Mouse (Mus musculus): Measurements from ENCODE around the gene Ppfibp1. TPM values are rescaled to one million over a fixed set of nuclear protein-coding genes. Genes with fewer than 3 reads are reported as not detected.

The Ppfibp1 gene
- total RNA-seq, 2 experiments from 2014 or later, result 0.42 to 1.5 TPM

GRCm38 (mm10) chr6:146880296-146880695 lies 8.0 kb upstream of the Ppfibp1 start:
- no peak for ATAC-seq (replicated peaks; ENCODE audit: low FRiP score, poor library complexity, severe bottlenecking)

DNA sequence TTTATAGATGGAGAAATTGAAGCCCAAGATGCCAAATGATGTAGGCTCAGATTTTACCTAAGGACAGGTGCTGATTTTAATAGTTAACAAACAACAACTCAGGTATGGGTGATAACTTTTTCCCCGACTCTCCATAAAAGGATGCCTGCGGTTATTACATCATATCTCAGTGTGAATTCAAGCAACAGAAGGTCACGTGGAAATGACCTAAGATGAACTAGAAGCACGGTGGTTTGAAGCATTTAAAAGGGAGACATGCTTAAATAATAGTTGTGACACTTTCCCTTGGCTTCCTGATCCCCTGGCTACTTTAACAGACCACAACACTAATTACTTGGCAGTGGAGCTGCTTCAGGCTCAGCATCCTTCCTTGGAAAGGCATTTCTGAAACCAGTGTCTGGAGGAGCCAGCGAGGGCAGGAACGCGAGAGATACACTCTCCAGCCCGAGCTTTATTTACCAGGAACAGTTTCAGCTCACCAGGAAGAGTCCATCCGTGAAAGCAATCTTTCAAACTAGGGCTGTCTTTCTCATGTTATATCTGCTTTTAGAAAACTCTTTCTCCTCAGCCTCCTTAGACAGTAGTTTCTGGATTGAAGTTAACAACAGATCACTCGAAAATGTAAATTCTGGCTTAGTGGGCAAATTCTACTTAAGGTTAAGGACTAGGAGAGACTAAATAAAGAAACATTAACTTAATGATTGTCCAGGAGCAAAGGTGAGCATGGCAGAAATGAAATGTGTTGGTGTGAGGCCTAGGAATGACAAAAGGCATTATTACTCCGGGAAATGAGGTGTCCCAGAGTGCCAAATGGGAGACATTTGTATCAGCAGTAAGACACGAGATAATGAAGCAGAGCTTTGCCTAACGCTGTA lies 6.2 kb upstream of the Ppfibp1 start:
- no peak for ATAC-seq (replicated peaks; ENCODE audit: low FRiP score, poor library complexity, severe bottlenecking)

GRCm38 (mm10) chr6:146883426-146883825 lies 4.9 kb upstream of the Ppfibp1 start:
- no peak for ATAC-seq (replicated peaks; ENCODE audit: low FRiP score, poor library complexity, severe bottlenecking)

- ATAC-seq (replicated peaks; ENCODE audit: low FRiP score, poor library complexity, severe bottlenecking), result no peak
Observed at GRCm38 (mm10) chr6:146884171-146884570, 4.1 kb upstream of the Ppfibp1 start.

DNA sequence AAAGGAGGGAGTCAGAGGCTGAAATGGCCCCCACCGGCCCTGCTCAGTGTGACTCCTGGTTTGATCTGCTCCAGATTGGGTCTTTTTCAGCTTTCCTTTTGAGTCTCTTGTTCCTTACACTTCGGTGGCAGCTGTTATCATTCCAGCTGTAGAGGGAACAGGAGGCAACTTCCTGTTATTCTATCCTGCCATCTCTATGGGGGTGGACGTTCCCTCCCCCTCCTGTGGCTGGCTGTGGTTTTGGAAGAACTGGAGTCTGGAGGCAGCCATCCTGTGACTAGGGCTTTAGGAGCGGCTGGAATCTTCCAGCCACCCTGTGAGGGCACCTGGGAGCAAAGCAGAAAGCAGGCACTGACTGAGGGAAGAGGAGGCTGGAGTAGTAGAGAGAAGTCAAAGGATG lies 3.4 kb upstream of the Ppfibp1 start:
- no peak for ATAC-seq (replicated peaks; ENCODE audit: low FRiP score, poor library complexity, severe bottlenecking)

DNA sequence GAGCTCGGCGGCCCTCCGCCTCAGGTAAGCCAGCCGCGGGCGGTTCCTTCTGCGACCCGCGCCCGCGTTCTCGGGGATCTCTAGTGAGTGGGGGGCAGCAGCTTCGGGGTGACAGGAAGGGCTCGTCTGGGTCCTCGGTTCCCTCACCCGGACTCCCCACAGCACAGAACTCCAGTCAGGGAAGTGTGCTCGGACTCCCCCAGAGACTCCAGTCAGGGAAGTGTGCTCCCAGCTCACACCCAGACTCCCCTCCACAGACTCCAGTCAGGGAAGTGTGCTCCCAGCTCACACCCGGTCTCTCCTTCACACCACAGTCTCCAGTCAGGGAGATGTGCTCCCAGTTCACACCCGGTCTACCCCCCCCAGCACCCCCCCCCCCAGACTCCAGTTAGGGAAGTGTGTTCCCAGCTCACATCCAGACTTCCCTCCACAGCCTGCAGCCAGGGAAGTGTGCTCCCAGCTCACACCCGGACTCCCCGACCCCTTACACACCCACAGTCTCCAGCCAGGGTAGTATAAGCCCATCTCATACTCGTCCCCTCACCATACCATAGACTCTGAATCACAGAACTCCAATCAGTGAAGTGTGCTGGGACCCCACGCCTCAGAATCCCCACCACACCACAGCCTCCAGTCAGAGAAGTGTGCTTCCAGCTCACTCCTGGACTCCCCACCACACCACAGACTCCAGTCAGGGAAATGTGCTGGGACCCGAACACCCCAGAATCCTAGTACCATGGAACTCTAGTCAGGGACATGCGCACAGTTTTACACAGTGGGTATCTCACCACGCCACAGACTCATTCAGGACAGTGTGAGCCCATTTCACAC lies 588 bp downstream of the Ppfibp1 start:
- 0 out of 2 replicates have a peak, but pooled peaks have one; percentile 27 for ATAC-seq (replicated peaks; ENCODE audit: low FRiP score, poor library complexity, severe bottlenecking)

- no peak for ATAC-seq (replicated peaks; ENCODE audit: low FRiP score, poor library complexity, severe bottlenecking)
Observed at GRCm38 (mm10) chr6:146890215-146890614, 1.9 kb downstream of the Ppfibp1 start.

DNA sequence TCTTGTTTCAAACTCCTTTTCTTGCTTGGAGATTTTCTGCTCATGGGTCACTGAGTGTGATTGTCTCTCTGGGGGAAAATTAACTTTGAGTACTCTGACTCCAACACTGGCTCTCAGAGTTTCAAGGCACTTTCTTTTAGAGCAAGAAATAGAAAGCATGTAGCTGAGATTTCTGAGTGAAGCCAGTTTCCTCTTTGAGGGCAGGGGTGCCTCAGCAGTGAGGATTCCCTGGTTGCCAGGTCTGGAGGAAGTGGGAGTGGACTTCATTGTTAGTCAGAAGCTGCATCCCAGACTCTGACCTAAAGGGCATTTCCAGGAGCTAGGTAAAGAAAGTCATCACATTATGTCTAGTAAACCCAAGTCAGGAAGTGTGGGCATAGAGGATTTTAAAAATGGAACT lies 2.3 kb downstream of the Ppfibp1 start:
- no peak for ATAC-seq (replicated peaks; ENCODE audit: low FRiP score, poor library complexity, severe bottlenecking)

DNA sequence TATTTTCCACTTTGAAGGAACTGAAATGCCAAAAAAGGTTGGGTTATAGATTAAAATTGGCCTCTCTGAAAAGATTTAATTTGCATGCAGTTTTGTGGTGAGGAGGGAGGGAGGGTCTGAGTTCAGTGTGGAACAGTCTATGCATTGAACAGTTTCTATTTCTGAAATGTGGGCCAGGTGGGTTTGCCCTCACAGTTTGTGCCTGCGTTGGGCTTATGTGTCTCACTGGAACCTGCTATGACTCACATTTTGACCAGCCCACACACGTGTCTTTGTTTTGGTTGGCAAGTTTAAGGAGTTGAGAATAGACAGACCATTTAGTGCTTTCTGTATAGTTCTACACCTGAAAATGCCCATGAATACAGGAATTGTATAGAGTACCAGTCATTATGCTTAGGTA lies 5.6 kb downstream of the Ppfibp1 start:
- no peak for ATAC-seq (replicated peaks; ENCODE audit: low FRiP score, poor library complexity, severe bottlenecking)

DNA sequence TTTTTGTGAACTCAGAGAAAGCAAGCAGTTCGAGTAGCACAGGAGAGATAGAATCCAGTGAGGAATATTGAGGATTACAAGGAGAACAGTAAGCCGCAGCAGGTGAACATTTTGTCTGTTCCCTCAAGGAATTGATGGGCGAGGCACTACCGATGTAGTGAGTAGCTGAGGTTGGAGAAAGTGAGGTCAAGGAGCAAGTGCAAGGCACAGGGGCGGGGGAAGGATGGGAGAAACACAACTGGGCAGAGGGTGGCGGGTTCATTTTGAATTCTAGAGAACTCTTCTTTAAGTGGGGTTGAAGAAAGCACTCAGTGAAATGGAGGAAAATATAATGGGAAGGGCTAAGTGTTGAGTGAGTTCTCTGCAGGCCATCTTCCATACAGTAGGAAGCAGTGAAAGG lies 10.4 kb downstream of the Ppfibp1 start:
- no peak for ATAC-seq (replicated peaks; ENCODE audit: low FRiP score, poor library complexity, severe bottlenecking)

GRCm38 (mm10) chr6:146899647-146900046 lies 11.4 kb downstream of the Ppfibp1 start:
- no peak for ATAC-seq (replicated peaks; ENCODE audit: low FRiP score, poor library complexity, severe bottlenecking)

GRCm38 (mm10) chr6:146901929-146902328 lies 13.6 kb downstream of the Ppfibp1 start:
- no peak for ATAC-seq (replicated peaks; ENCODE audit: low FRiP score, poor library complexity, severe bottlenecking)

GRCm38 (mm10) chr6:146903632-146904031 lies 15.3 kb downstream of the Ppfibp1 start:
- no peak for ATAC-seq (replicated peaks; ENCODE audit: low FRiP score, poor library complexity, severe bottlenecking)

DNA sequence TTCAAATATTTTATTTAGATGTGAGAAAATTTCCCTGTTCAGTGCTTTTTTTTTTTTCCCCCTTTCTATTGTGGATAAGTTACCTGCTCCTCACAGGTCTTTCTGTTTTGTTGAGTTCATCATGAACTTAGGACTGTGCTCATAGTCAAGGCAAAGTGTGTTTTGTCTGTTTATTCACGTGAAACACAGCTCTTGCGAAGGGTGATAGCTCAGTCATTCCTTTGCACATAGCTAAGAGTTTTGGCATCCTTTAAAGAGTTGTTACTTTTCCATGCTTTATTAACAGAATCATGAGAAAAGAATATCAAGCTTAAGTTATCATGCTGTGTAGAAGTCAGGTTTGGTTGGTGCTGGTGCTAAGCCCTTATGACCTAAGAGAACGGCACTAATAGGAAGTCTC lies 16.4 kb downstream of the Ppfibp1 start:
- no peak for ATAC-seq (replicated peaks; ENCODE audit: low FRiP score, poor library complexity, severe bottlenecking)

GRCm38 (mm10) chr6:146906000-146906786 lies 17.9 kb downstream of the Ppfibp1 start:
- ATAC-seq (replicated peaks; ENCODE audit: low FRiP score, poor library complexity, severe bottlenecking), result no peak

GRCm38 (mm10) chr6:146907061-146907794 lies 18.9 kb downstream of the Ppfibp1 start:
- ATAC-seq (replicated peaks; ENCODE audit: low FRiP score, poor library complexity, severe bottlenecking), result no peak

- no peak for ATAC-seq (replicated peaks; ENCODE audit: low FRiP score, poor library complexity, severe bottlenecking)
Observed at GRCm38 (mm10) chr6:146907795-146908190, 19.5 kb downstream of the Ppfibp1 start.

GRCm38 (mm10) chr6:146908801-146909200 lies 20.5 kb downstream of the Ppfibp1 start:
- no peak for ATAC-seq (replicated peaks; ENCODE audit: low FRiP score, poor library complexity, severe bottlenecking)

GRCm38 (mm10) chr6:146909725-146910489 lies 21.6 kb downstream of the Ppfibp1 start:
- no peak for ATAC-seq (replicated peaks; ENCODE audit: low FRiP score, poor library complexity, severe bottlenecking)

Measured in erythroid progenitor cell, adult 5-6 weeks (primary cell).